Mouse (Mus musculus) liver, embryonic 11.5 days (tissue): ENCODE results near the gene Snrpa. TPM values are rescaled to one million over a fixed set of nuclear protein-coding genes. Genes with fewer than 3 reads are reported as not detected.

Experiments
- ATAC-seq: fragments of 200-750 bp; cut with Nextera tagmentation; replicated peaks from 2 replicates; pipeline ENCODE4 v1.8.0; 2017; ENCODE audit warnings: moderate number of reproducible peaks, mild to moderate bottlenecking, moderate TSS enrichment, moderate library complexity; ENCODE audit not compliant: low FRiP score
- DNase-seq: peaks from one replicate; pipeline ENCODE4 v3.0.0-alpha.2; 2017; ENCODE audit warnings: low spot score
- H3K27ac ChIP-seq: fragments of 300-500 bp; sonication (generic); 2 replicates; pipeline ENCODE4 v1.5.1; 2014; ENCODE audit warnings: mild to moderate bottlenecking, low read depth, low read length, control low read depth
- H3K27me3 ChIP-seq: fragments of 300-500 bp; sonication (generic); replicated peaks from 2 replicates; pipeline ENCODE4 v1.6.1; 2014; ENCODE audit warnings: low read length, mixed read lengths; ENCODE audit not compliant: control insufficient read depth, insufficient read depth
- H3K36me3 ChIP-seq: fragments of 300-500 bp; sonication (generic); 2 replicates; pipeline ENCODE4 v1.6.1; 2014; ENCODE audit warnings: mild to moderate bottlenecking, low read length, moderate library complexity, mixed read lengths; ENCODE audit not compliant: control insufficient read depth, insufficient read depth
- H3K4me1 ChIP-seq: fragments of 300-500 bp; sonication (generic); replicated peaks from 2 replicates; pipeline ENCODE4 v1.6.1; 2014; ENCODE audit warnings: low read length, mixed read lengths; ENCODE audit not compliant: control insufficient read depth, insufficient read depth
- H3K4me2 ChIP-seq: fragments of 300-500 bp; sonication (generic); 2 replicates; pipeline ENCODE4 v1.6.1; 2014; ENCODE audit warnings: mild to moderate bottlenecking, control low read depth, moderate library complexity
- H3K4me3 ChIP-seq: fragments of 300-500 bp; sonication (generic); 2 replicates; pipeline ENCODE4 v1.5.1; 2014; ENCODE audit warnings: low read depth, low read length, control low read depth
- H3K9ac ChIP-seq: fragments of 300-500 bp; sonication (generic); 2 replicates; pipeline ENCODE4 v1.6.1; 2014; ENCODE audit warnings: low read depth, low read length, control low read depth
- H3K9me3 ChIP-seq: fragments of 300-500 bp; sonication (generic); 2 replicates; pipeline ENCODE4 v1.6.1; 2016; ENCODE audit warnings: low read length, inconsistent platforms, mixed read lengths; ENCODE audit not compliant: control insufficient read depth
- WGBS: fragments of 180-500 bp; shearing (Covaris S2); extraction: QIAGEN DNeasy Blood & Tissue Kit; methylation state at CpG from one replicate; pipeline ENCODE4 v1.1.7; 2014; 5-methylcytosine and 5-hydroxymethylcytosine counted together
- polyA plus RNA-seq: library from polyadenylated mRNA; unstranded; fragments of >200 nt; fragmentation: Nextera tagmentation; extraction: Ambion mirVana; gene quantifications from 2 replicates; pipeline ENCODE4 v1.2.1, GENCODE M21; 2014

Gene Snrpa
- polyA plus RNA-seq, 1 experiment from 2014 or later: 294 TPM

DNA sequence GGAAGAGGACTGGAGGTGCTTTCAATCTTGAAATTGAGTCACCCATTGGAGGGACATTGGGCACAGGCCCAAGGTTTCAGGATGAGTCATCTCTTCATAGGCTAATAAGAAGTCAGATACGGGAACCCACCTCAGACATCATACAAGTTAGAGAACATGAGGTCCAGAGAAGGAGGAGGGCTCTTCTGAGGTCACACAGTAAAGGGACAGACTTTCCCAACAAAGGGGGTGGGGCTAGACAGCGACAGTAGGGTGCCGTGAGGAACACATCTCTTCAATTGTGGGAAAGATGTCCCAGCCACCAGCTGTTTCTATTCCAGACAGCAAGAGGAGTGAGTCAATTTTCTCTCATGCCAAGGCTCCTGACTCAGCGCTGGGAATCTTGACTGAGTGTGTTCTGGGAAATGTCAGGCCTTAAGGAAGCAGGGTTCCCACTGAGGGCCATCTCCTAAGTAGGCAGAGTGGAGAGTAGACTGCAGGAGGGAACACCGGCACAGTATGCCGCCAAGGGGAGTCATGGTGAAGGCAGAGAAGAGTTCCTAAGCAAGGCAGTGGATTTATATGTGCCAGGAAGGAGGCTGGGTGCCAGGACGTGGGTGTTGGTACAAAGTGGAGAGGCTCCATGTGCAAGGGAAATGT is 35.7 kb upstream of the Snrpa start:
- ATAC-seq (no peak), DNase-seq (no peak)
- no peak overlapping the region for H3K4me3 ChIP-seq
- 71% methylated on average over 7 of the region's 7 CpGs for WGBS
- H3K9ac ChIP-seq: no peak overlapping the region
- no peaks in the 10 kb centered on the region for H3K9me3 ChIP-seq
- no peaks in the 10 kb centered on the region for H3K27me3 ChIP-seq
- H3K27ac ChIP-seq: no peak overlapping the region
- no peaks in the 10 kb centered on the region for H3K36me3 ChIP-seq
- H3K4me2 ChIP-seq: no peak overlapping the region
- peaks cover 17% of the 10 kb centered on the region for H3K4me1 ChIP-seq

- Histone ChIP-seq H3K9me3 (no peaks in the 10 kb centered on the region), H3K36me3 (no peaks in the 10 kb centered on the region), H3K27me3 (no peaks in the 10 kb centered on the region), H3K27ac (no peak overlapping the region), H3K4me2 (no peak overlapping the region), H3K4me3 (no peak overlapping the region), H3K9ac (no peak overlapping the region), H3K4me1 (peaks cover 25% of the 10 kb centered on the region)
- whole genome bisulfite sequencing: 67% methylated on average over 4 of the region's 4 CpGs
- no peak for ATAC-seq
- DNase-seq: no peak
These were observed 34.7 kb upstream of the Snrpa start for GRCm38 (mm10) chr7:27230781-27231180.

- peak overlapping the region; percentile 66 for H3K27ac ChIP-seq
- H3K4me2 ChIP-seq: peak overlapping the region; percentile 87
- ATAC-seq (no peak), DNase-seq (no peak)
- 20% methylated on average over 6 of the region's 6 CpGs for WGBS
- H3K9me3 ChIP-seq: no peaks in the 10 kb centered on the region
- peak overlapping the region; percentile 81 for H3K9ac ChIP-seq
- peak overlapping the region; percentile 86 for H3K4me3 ChIP-seq
- H3K4me1 ChIP-seq: peaks cover 38% of the 10 kb centered on the region
- no peaks in the 10 kb centered on the region for H3K36me3 ChIP-seq
- no peaks in the 10 kb centered on the region for H3K27me3 ChIP-seq
These were observed 32.8 kb upstream of the Snrpa start for GRCm38 (mm10) chr7:27228865-27229264.

- Histone ChIP-seq H3K27ac (peak within 1 kb of the TSS; percentile 66), H3K9ac (peak within 1 kb of the TSS; percentile 81), H3K4me1 (peaks cover 38% of the 10 kb centered on the region), H3K27me3 (no peaks in the 10 kb centered on the region), H3K36me3 (no peaks in the 10 kb centered on the region), H3K9me3 (no peaks in the 10 kb centered on the region), H3K4me2 (peak within 1 kb of the TSS; percentile 87), H3K4me3 (peak within 1 kb of the TSS; percentile 86)
- DNase-seq (peak; percentile 93), ATAC-seq (peak; percentile 82)
- WGBS: under 1% methylated on average over 49 of the region's 49 CpGs
These were observed 32.3 kb upstream of the Snrpa start, which contains the start of gene Itpkc for GRCm38 (mm10) chr7:27228281-27228821. TSS of gene Itpkc (minus strand) at chr7:27228661.

DNA sequence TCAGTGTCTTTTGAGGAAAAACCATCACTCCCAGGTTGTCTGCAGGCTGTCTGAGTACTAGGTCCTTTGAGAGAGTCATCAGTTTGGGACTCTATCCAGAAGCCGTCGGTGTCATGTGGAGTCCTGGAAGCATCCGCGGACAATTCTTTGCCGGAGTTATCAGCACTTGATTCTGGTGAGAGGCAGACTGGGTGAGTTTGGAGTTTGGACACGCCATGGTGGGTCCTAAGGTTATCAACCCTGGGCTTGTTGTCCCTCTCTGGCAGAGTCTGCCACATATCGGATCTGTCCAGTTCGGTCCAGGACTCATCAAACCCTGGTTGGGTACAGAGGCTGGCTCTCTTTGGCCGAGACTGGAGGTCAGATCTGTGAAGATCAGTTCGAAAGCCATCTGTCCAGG is 31.6 kb upstream of the Snrpa start:
- no peaks in the 10 kb centered on the region for H3K9me3 ChIP-seq
- 6% methylated on average over 10 of the region's 10 CpGs for WGBS
- H3K9ac ChIP-seq: peak overlapping the region; percentile 81
- no peak overlapping the region for H3K27ac ChIP-seq
- no peaks in the 10 kb centered on the region for H3K27me3 ChIP-seq
- peaks cover 44% of the 10 kb centered on the region for H3K4me1 ChIP-seq
- H3K36me3 ChIP-seq: no peaks in the 10 kb centered on the region
- ATAC-seq (no peak), DNase-seq (no peak)
- peak overlapping the region; percentile 87 for H3K4me2 ChIP-seq
- peak overlapping the region; percentile 86 for H3K4me3 ChIP-seq

- DNase-seq: no peak
- no peak overlapping the region for H3K27ac ChIP-seq
- H3K4me1 ChIP-seq: peaks cover 48% of the 10 kb centered on the region
- 41% methylated on average over 9 of the region's 9 CpGs for WGBS
- H3K9ac ChIP-seq: peak overlapping the region; percentile 81
- ATAC-seq: no peak
- H3K27me3 ChIP-seq: no peaks in the 10 kb centered on the region
- no peaks in the 10 kb centered on the region for H3K36me3 ChIP-seq
- no peaks in the 10 kb centered on the region for H3K9me3 ChIP-seq
- peak overlapping the region; percentile 87 for H3K4me2 ChIP-seq
- peak overlapping the region; percentile 86 for H3K4me3 ChIP-seq
These were observed 31.2 kb upstream of the Snrpa start for GRCm38 (mm10) chr7:27227276-27227675.

GRCm38 (mm10) chr7:27224877-27225575 is 29.0 kb upstream of the Snrpa start:
- H3K9me3 ChIP-seq: no peaks in the 10 kb centered on the region
- H3K4me2 ChIP-seq: peak overlapping the region; percentile 11; the same call in 1 of the 2 replicates
- no peak overlapping the region for H3K9ac ChIP-seq
- H3K27me3 ChIP-seq: no peaks in the 10 kb centered on the region
- ATAC-seq (no peak), DNase-seq (no peak)
- 0 out of 2 replicates have a peak overlapping the region, but pooled peaks have one; percentile 10 for H3K4me3 ChIP-seq
- H3K4me1 ChIP-seq: peaks cover 53% of the 10 kb centered on the region
- no peaks in the 10 kb centered on the region for H3K36me3 ChIP-seq
- WGBS: 85% methylated on average over 11 of the region's 11 CpGs
- no peak overlapping the region for H3K27ac ChIP-seq

DNA sequence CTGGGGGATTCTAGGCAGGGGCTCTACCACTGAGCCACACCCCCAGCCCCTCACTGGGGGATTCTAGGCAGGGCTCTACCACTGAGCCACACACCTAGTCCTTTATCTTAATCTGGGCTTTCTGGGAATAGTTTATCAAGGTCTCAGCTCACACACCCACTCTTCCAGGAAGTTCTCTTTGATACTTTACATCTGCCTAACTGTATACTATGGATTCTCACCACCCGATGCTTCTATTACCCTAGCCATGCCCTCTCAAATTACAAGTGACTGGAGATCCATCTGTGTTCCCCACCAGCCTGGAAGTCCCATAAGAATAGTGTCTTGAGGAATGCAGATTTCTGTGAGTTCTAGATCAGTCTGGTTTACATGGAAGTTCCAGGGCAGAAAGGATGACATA is 26.5 kb upstream of the Snrpa start:
- no peaks in the 10 kb centered on the region for H3K9me3 ChIP-seq
- no peak overlapping the region for H3K9ac ChIP-seq
- H3K4me3 ChIP-seq: no peak overlapping the region
- peaks cover 49% of the 10 kb centered on the region for H3K4me1 ChIP-seq
- H3K36me3 ChIP-seq: no peaks in the 10 kb centered on the region; the same call in 1 of the 2 replicates
- ATAC-seq (peak; percentile 44; the same call in 1 of the 2 replicates), DNase-seq (no peak)
- no peak overlapping the region for H3K27ac ChIP-seq
- no peaks in the 10 kb centered on the region for H3K27me3 ChIP-seq
- 50% methylated on average over 1 of the region's 1 CpGs for WGBS
- H3K4me2 ChIP-seq: no peak overlapping the region
